Mouse (Mus musculus): Measurements from ENCODE around the gene Aim2. TPM values are rescaled to one million over a fixed set of nuclear protein-coding genes. Genes with fewer than 3 reads are reported as not detected.

Gene Aim2
- polyA plus RNA-seq, 1 experiment from 2014 or later = 1.6 TPM

DNA sequence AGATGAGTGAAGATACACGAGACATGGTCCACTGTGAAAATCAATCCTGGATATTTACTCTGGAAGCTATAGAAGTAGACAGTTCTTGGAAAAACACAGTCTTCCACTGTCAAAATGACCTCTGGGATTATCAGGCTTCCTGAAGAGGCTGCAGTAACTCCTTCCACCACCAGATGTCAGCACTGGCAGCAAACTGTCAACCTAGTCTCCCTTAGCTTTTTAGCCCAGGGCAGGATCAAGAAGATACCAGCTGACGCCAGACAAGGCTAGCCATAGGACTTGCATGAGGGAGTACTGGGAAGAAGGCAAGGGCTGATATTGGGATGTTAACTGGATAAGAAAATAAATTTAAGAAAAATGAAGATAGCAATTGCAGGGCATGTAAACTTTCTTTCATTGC is 11.1 kb upstream of the Aim2 start:
- Histone ChIP-seq H3K27me3 (replicated peaks; ENCODE audit: control insufficient read depth, insufficient read depth, low read length) (no peaks in the 10 kb centered on the region), H3K27ac (ENCODE audit: low read depth, low read length) (no peak overlapping the region), H3K4me1 (ENCODE audit: control insufficient read depth, insufficient read depth, low read depth, low read length) (no peaks in the 10 kb centered on the region; the same call in 1 of the 2 replicates), H3K9ac (ENCODE audit: low read depth, low read length) (no peak overlapping the region), H3K36me3 (ENCODE audit: control insufficient read depth, insufficient read depth, low read length) (peaks cover 27% of the 10 kb centered on the region), H3K4me2 (ENCODE audit: low read length) (no peak overlapping the region), H3K4me3 (ENCODE audit: low read length) (no peak overlapping the region), H3K9me3 (ENCODE audit: control insufficient read depth, low read length) (no peaks in the 10 kb centered on the region)
- WGBS = 18% methylated on average over 2 of the region's 2 CpGs
- ATAC-seq = peak; percentile 48; the same call in 1 of the 2 replicates

DNA sequence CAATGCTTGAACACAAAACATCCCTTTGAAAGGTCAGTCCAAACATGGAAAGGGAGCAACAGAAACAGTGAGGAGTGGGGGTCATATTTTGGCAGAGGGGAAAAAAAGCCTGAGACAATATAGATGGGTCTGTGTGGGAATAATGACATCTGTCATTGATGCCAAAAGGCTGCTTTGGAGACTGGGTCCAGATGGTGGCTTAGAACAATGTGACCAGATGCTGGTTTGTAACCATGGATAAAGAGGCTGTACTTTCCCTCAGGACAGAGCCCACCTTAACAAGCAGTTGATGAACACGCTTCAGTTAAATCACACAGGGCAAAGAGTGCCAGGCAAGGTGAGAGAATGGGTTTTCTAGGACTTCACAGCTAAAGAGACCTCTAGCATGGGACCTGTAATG is 8.3 kb upstream of the Aim2 start:
- H3K4me1 ChIP-seq (ENCODE audit: control insufficient read depth, insufficient read depth, low read depth, low read length) = no peaks in the 10 kb centered on the region; the same call in 1 of the 2 replicates
- no peaks in the 10 kb centered on the region for H3K27me3 ChIP-seq (replicated peaks; ENCODE audit: control insufficient read depth, insufficient read depth, low read length)
- no peaks in the 10 kb centered on the region for H3K9me3 ChIP-seq (ENCODE audit: control insufficient read depth, low read length)
- H3K36me3 ChIP-seq (ENCODE audit: control insufficient read depth, insufficient read depth, low read length) = peaks cover 36% of the 10 kb centered on the region
- no peak overlapping the region for H3K4me3 ChIP-seq (ENCODE audit: low read length)
- H3K4me2 ChIP-seq (ENCODE audit: low read length) = no peak overlapping the region
- H3K9ac ChIP-seq (ENCODE audit: low read depth, low read length) = no peak overlapping the region
- ATAC-seq = peak; percentile 64
- 44% methylated on average over 1 of the region's 1 CpGs for WGBS
- H3K27ac ChIP-seq (ENCODE audit: low read depth, low read length) = no peak overlapping the region; the same call in 1 of the 2 replicates

DNA sequence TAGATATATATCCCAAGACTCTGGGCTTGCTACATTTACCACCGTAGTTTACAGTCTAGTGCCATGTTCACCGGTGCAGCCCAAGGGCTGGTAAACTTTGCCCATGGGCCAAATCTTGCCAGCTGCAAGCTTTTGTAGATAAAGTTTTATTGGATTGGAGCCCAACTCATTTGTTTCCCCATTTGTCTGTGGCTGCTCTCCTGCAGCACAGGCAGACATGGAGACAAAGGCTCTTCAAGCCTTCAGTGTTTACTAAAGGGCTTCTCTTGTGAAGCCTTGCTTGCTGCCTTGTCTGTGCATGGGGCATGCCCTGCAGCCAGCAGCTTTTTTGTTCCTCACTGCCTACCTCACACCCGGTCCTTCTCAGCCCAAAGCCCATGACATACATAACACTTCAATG is 6.7 kb upstream of the Aim2 start:
- Histone ChIP-seq H3K27me3 (replicated peaks; ENCODE audit: control insufficient read depth, insufficient read depth, low read length) (no peaks in the 10 kb centered on the region), H3K4me3 (ENCODE audit: low read length) (no peak overlapping the region), H3K36me3 (ENCODE audit: control insufficient read depth, insufficient read depth, low read length) (peaks cover 32% of the 10 kb centered on the region), H3K9me3 (ENCODE audit: control insufficient read depth, low read length) (no peaks in the 10 kb centered on the region), H3K4me1 (ENCODE audit: control insufficient read depth, insufficient read depth, low read depth, low read length) (no peaks in the 10 kb centered on the region; the same call in 1 of the 2 replicates), H3K27ac (ENCODE audit: low read depth, low read length) (0 out of 2 replicates have a peak overlapping the region, but pooled peaks have one; percentile 15), H3K9ac (ENCODE audit: low read depth, low read length) (no peak overlapping the region; the same call in 1 of the 2 replicates), H3K4me2 (ENCODE audit: low read length) (no peak overlapping the region)
- no peak for ATAC-seq
- WGBS = 30% methylated on average over 3 of the region's 3 CpGs

DNA sequence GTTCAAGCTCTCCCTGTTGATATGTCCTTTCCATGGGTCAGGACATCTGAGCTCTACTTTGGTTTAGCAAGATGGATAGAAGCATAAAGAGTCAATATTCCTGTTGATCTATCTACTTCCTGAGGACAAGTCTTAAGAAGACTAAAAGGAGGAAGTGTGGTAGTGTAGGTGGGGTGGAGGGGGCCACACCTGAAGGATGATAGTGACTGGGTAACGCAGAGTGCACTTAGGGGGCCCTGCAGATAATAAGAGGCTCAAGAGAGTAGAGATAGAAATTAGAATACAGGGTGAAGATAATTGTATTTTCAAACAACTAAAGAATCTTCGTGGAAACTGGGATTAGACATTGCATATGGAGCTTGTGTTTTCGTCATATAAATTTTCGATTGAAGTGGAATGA is 5.6 kb upstream of the Aim2 start:
- H3K36me3 ChIP-seq (ENCODE audit: control insufficient read depth, insufficient read depth, low read length) = peaks cover 24% of the 10 kb centered on the region
- H3K4me2 ChIP-seq (ENCODE audit: low read length) = no peak overlapping the region
- no peak overlapping the region for H3K9ac ChIP-seq (ENCODE audit: low read depth, low read length)
- no peaks in the 10 kb centered on the region for H3K9me3 ChIP-seq (ENCODE audit: control insufficient read depth, low read length)
- no peak overlapping the region for H3K27ac ChIP-seq (ENCODE audit: low read depth, low read length)
- WGBS = 92% methylated on average over 4 of the region's 4 CpGs
- no peak for ATAC-seq
- H3K4me3 ChIP-seq (ENCODE audit: low read length) = no peak overlapping the region
- H3K27me3 ChIP-seq (replicated peaks; ENCODE audit: control insufficient read depth, insufficient read depth, low read length) = no peaks in the 10 kb centered on the region
- no peaks in the 10 kb centered on the region; the same call in 1 of the 2 replicates for H3K4me1 ChIP-seq (ENCODE audit: control insufficient read depth, insufficient read depth, low read depth, low read length)

DNA sequence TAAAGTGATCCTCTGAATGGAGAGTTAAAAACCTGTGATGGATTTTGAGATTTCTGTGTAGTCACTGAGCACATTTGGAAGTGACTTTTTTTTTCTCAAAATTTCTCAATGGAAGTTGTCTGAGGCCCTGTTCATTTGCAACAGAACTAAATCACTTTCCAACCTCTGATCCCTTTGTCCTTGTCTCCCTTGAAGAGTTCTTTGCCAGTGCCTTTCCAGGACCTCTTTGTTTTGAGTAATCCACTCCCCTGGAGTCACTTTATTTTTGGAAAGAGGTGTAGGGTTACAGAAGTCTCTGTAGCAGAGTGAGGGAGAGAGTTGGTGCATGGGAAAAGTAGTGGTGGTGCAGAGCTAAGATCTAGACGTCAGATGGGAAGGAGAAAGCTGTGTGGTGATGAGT is 2.2 kb upstream of the Aim2 start:
- no peak for ATAC-seq
- H3K4me2 ChIP-seq (ENCODE audit: low read length) = no peak overlapping the region
- peaks cover 6% of the 10 kb centered on the region; the same call in 1 of the 2 replicates for H3K4me1 ChIP-seq (ENCODE audit: control insufficient read depth, insufficient read depth, low read depth, low read length)
- H3K9ac ChIP-seq (ENCODE audit: low read depth, low read length) = no peak overlapping the region
- no peaks in the 10 kb centered on the region for H3K9me3 ChIP-seq (ENCODE audit: control insufficient read depth, low read length)
- 30% methylated on average over 1 of the region's 1 CpGs for WGBS
- no peak overlapping the region for H3K27ac ChIP-seq (ENCODE audit: low read depth, low read length)
- H3K27me3 ChIP-seq (replicated peaks; ENCODE audit: control insufficient read depth, insufficient read depth, low read length) = no peaks in the 10 kb centered on the region
- H3K36me3 ChIP-seq (ENCODE audit: control insufficient read depth, insufficient read depth, low read length) = peaks cover 12% of the 10 kb centered on the region
- no peak overlapping the region for H3K4me3 ChIP-seq (ENCODE audit: low read length)

DNA sequence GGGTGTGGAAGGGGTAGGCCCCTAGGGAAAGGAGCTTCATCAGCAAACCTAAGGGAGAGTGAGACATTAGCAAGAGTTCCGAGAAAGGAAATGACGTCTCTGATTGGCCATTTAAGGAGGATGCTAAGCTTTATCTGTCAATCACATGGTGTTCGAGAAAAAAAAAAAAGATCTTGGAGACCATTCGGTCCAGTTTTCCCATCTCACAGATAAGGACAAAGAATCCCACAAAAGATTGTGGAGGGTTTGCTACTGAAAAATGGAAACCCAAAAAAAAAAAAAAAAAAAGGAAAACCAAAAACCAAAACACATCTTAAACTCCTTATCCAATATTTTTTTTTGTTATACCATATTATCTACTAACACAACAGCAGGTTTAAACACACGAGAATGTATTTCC is 1.5 kb upstream of the Aim2 start:
- Histone ChIP-seq H3K36me3 (ENCODE audit: control insufficient read depth, insufficient read depth, low read length) (peaks cover 9% of the 10 kb centered on the region), H3K27me3 (replicated peaks; ENCODE audit: control insufficient read depth, insufficient read depth, low read length) (no peaks in the 10 kb centered on the region), H3K9me3 (ENCODE audit: control insufficient read depth, low read length) (no peaks in the 10 kb centered on the region), H3K4me1 (ENCODE audit: control insufficient read depth, insufficient read depth, low read depth, low read length) (peaks cover 6% of the 10 kb centered on the region; the same call in 1 of the 2 replicates), H3K27ac (ENCODE audit: low read depth, low read length) (no peak overlapping the region), H3K4me3 (ENCODE audit: low read length) (no peak overlapping the region), H3K4me2 (ENCODE audit: low read length) (no peak overlapping the region), H3K9ac (ENCODE audit: low read depth, low read length) (no peak overlapping the region)
- no peak for ATAC-seq
- 63% methylated on average over 5 of the region's 5 CpGs for WGBS

DNA sequence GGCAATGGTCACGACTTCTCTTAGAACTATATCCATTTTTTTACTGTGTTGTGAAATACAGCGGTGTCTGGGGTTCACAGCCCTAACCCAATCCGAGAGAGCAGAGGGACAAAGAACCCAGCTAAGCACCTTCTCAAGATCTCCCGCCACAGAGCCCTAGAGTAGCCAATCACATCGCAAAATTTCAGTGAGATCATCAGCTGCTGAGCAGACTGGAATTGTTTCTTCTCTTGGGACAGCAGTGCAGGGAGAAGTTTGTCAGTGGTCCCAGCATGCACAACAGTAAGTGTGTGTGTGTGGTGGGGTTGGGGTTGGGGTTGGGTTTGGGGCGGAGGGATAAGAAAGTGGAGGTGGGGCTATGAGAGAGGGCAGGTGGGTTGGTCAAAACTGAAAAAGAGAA is 733 bp upstream of the Aim2 start:
- Histone ChIP-seq H3K9ac (ENCODE audit: low read depth, low read length) (no peak overlapping the region), H3K36me3 (ENCODE audit: control insufficient read depth, insufficient read depth, low read length) (peaks cover 9% of the 10 kb centered on the region), H3K27ac (ENCODE audit: low read depth, low read length) (no peak overlapping the region), H3K4me1 (ENCODE audit: control insufficient read depth, insufficient read depth, low read depth, low read length) (peaks cover 6% of the 10 kb centered on the region; the same call in 1 of the 2 replicates), H3K9me3 (ENCODE audit: control insufficient read depth, low read length) (no peaks in the 10 kb centered on the region), H3K4me3 (ENCODE audit: low read length) (no peak overlapping the region), H3K4me2 (ENCODE audit: low read length) (peak overlapping the region; percentile 45), H3K27me3 (replicated peaks; ENCODE audit: control insufficient read depth, insufficient read depth, low read length) (no peaks in the 10 kb centered on the region)
- ATAC-seq = peak; percentile 77
- 4% methylated on average over 6 of the region's 6 CpGs for WGBS

DNA sequence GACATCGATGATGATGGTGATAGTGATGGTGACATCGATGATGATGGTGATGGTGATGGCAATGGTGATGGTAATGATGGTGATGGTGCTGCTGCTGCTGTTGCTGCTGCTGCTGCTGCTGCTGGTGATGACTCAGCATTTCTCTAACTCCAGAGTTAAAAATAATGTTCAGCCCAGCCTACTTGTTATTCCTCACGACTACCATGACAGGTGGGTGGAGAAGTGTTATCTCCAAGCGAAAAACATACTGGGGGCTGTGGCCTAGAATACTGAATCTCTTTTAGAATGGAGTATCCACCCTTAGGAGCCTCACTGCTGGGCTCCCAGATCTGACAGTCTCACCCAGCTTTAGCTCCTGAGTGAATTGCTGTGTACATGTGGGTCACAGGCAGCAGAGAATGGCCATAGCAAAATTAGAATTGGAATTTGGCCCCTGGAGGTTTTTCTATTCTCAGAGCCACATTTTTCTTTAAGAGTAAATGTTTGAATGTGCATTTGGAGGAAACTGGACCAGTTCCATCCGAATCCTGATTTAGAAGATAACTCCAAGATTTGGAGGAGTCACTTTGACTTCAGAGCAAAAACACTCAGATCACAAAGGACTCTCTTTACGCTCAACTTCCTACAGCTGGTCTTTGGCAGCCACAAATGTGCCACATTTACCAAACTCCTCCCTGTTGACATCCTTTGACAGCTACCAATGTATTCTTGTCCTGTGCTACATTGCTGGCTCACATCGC is 4.6 kb downstream of the Aim2 start:
- no peaks in the 10 kb centered on the region for H3K27me3 ChIP-seq (replicated peaks; ENCODE audit: control insufficient read depth, insufficient read depth, low read length)
- peaks cover 2% of the 10 kb centered on the region; the same call in 1 of the 2 replicates for H3K36me3 ChIP-seq (ENCODE audit: control insufficient read depth, insufficient read depth, low read length)
- H3K9ac ChIP-seq (ENCODE audit: low read depth, low read length) = no peak overlapping the region
- H3K4me2 ChIP-seq (ENCODE audit: low read length) = no peak overlapping the region
- no peak overlapping the region for H3K4me3 ChIP-seq (ENCODE audit: low read length)
- H3K4me1 ChIP-seq (ENCODE audit: control insufficient read depth, insufficient read depth, low read depth, low read length) = peaks cover 11% of the 10 kb centered on the region
- 71% methylated on average over 7 of the region's 7 CpGs for WGBS
- H3K9me3 ChIP-seq (ENCODE audit: control insufficient read depth, low read length) = no peaks in the 10 kb centered on the region
- no peak overlapping the region for H3K27ac ChIP-seq (ENCODE audit: low read depth, low read length)
- ATAC-seq = no peak

DNA sequence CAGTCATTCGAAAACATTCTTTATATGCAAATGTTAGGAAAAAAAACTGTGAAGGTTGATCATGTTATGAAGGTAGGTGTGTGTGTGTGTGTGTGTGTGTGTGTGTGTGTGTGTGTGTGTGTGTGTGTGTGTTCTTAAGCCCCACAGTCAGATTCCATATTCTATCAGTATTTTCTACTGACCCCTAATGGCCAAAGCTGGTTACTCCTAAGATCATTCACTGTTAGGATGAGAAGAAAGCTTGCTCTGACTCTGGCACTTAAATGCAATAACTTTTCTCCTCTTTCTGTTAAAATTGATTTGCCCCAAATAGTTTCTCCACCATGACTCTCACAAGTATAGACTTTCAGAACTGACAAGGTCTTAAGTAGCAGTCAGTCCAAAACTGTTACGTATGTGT is 6.0 kb downstream of the Aim2 start:
- peaks cover 5% of the 10 kb centered on the region; the same call in 1 of the 2 replicates for H3K4me1 ChIP-seq (ENCODE audit: control insufficient read depth, insufficient read depth, low read depth, low read length)
- 90% methylated on average over 2 of the region's 2 CpGs for WGBS
- no peaks in the 10 kb centered on the region for H3K27me3 ChIP-seq (replicated peaks; ENCODE audit: control insufficient read depth, insufficient read depth, low read length)
- no peak overlapping the region for H3K27ac ChIP-seq (ENCODE audit: low read depth, low read length)
- H3K4me2 ChIP-seq (ENCODE audit: low read length) = no peak overlapping the region
- H3K36me3 ChIP-seq (ENCODE audit: control insufficient read depth, insufficient read depth, low read length) = peaks cover 2% of the 10 kb centered on the region; the same call in 1 of the 2 replicates
- no peak overlapping the region for H3K4me3 ChIP-seq (ENCODE audit: low read length)
- H3K9ac ChIP-seq (ENCODE audit: low read depth, low read length) = no peak overlapping the region
- no peaks in the 10 kb centered on the region for H3K9me3 ChIP-seq (ENCODE audit: control insufficient read depth, low read length)
- no peak for ATAC-seq

Data from hindbrain, embryonic 16.5 days (tissue).